Mouse (Mus musculus): ENCODE results near the gene Slc37a1. TPM values are rescaled to one million over a fixed set of nuclear protein-coding genes. Genes with fewer than 3 reads are reported as not detected.
A peak's percentile ranks its signal among the peaks of the same experiment; 100 is the strongest.

The Slc37a1 gene
- polyA plus RNA-seq, 1 experiment from 2014 or later = 12.8 TPM

DNA sequence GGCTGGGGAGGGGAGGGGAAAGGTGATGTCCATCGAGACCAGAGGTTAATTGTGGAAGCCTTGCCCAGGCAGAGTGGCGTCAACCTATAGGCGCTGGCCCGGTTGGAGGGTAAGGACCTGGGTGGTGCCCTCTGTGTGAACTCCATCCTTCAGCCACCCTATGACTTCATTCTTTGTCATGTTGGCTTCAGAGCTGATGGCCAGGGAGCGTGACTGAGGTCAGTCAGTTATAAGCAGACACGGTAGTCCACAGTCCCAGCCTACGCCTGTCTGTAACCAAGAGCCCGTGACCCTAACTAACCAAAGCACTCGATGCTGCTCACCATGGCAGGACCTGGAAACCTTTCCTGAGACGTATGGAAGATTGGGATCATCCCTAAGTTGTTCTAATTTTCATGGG, 26.1 kb downstream of the Slc37a1 start:
- H3K36me3 ChIP-seq (ENCODE audit: control insufficient read depth, insufficient read depth, low read length) = peaks cover 12% of the 10 kb centered on the region
- DNase-seq (no peak), ATAC-seq (ENCODE audit: low FRiP score, low TSS enrichment) (no peak)
- no peak overlapping the region for H3K9ac ChIP-seq (replicated peaks; ENCODE audit: low read length)
- no peaks in the 10 kb centered on the region for H3K9me3 ChIP-seq (ENCODE audit: control insufficient read depth, low read length)
- H3K4me2 ChIP-seq (ENCODE audit: low read length) = no peak overlapping the region
- WGBS = 76% methylated on average over 10 of the region's 10 CpGs
- no peak overlapping the region for H3K4me3 ChIP-seq (replicated peaks; ENCODE audit: low read depth, low read length)
- no peak overlapping the region for H3K27ac ChIP-seq (replicated peaks; ENCODE audit: low read depth, low read length)
- H3K4me1 ChIP-seq (ENCODE audit: control insufficient read depth, insufficient read depth, low read length) = 0 out of 2 replicates have a peak, but pooled peaks cover 2% of the 10 kb centered on the region
- no peaks in the 10 kb centered on the region for H3K27me3 ChIP-seq (ENCODE audit: control insufficient read depth, insufficient read depth, low read length)

DNA sequence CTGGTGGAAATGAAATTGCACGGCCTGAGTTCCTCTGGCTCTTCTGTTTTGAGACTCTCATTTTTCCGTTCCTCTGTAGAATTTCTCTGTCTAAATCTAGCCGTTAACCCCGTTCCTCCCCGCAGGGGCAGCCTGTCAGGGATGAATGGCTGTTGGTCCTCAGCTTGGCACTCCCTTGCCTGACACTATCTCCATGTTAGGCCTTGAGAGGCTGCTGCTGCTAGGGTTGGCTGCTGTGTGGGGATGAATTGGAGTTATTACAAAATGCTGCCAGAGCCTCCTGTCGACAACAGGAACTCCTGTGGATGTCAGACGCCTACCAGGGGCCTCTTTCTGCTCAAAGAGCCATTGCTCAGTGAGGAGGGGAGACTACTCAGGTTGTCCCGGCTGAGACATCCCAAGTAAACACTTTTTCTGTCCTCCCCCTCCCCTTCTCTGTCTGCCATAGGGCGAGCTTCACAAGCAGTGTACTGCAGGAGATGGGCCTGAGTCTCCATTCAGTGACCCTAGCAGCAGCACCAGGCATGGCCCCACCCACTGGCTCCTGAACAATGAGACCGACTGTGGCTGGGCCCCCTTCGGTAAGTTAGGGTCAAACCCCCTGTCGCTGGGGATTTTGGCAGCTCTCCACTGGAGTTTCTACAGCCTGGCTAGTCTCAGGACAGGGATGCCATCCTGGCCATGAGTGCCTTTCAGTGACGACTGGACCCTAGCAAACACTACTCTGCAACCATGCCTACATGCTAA, 28.6 kb downstream of the Slc37a1 start:
- peak; percentile 28 for DNase-seq
- no peak overlapping the region for H3K27ac ChIP-seq (replicated peaks; ENCODE audit: low read depth, low read length)
- no peak overlapping the region for H3K9ac ChIP-seq (replicated peaks; ENCODE audit: low read length)
- H3K4me1 ChIP-seq (ENCODE audit: control insufficient read depth, insufficient read depth, low read length) = 0 out of 2 replicates have a peak, but pooled peaks cover 2% of the 10 kb centered on the region
- no peak for ATAC-seq (ENCODE audit: low FRiP score, low TSS enrichment)
- H3K27me3 ChIP-seq (ENCODE audit: control insufficient read depth, insufficient read depth, low read length) = no peaks in the 10 kb centered on the region
- H3K9me3 ChIP-seq (ENCODE audit: control insufficient read depth, low read length) = no peaks in the 10 kb centered on the region
- no peak overlapping the region for H3K4me2 ChIP-seq (ENCODE audit: low read length)
- H3K4me3 ChIP-seq (replicated peaks; ENCODE audit: low read depth, low read length) = no peak overlapping the region
- WGBS = 22% methylated on average over 13 of the region's 13 CpGs
- H3K36me3 ChIP-seq (ENCODE audit: control insufficient read depth, insufficient read depth, low read length) = peaks cover 12% of the 10 kb centered on the region

DNA sequence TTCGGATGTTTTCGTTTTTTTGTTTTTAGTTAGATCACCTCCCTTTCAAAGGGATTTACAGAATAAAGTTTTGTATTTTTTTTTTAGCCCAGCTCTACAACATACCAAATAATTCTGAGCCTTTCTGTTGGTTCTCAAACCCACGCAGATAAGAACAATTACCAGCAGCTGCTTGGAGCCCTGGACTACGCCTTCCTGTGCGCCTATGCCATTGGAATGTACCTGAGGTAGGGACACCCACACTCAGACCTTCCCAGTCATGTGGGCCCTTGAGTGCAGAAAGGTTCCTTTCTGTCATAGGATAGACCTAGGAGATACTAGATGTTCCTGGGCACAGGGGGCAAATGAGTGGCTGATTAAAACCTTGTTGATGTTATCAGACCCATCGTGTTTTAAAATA, 29.4 kb downstream of the Slc37a1 start:
- Histone ChIP-seq H3K4me3 (replicated peaks; ENCODE audit: low read depth, low read length) (no peak overlapping the region), H3K36me3 (ENCODE audit: control insufficient read depth, insufficient read depth, low read length) (peaks cover 12% of the 10 kb centered on the region), H3K4me2 (ENCODE audit: low read length) (no peak overlapping the region), H3K27ac (replicated peaks; ENCODE audit: low read depth, low read length) (no peak overlapping the region), H3K27me3 (ENCODE audit: control insufficient read depth, insufficient read depth, low read length) (no peaks in the 10 kb centered on the region), H3K4me1 (ENCODE audit: control insufficient read depth, insufficient read depth, low read length) (0 out of 2 replicates have a peak, but pooled peaks cover 2% of the 10 kb centered on the region), H3K9me3 (ENCODE audit: control insufficient read depth, low read length) (no peaks in the 10 kb centered on the region), H3K9ac (replicated peaks; ENCODE audit: low read length) (no peak overlapping the region)
- WGBS = 88% methylated on average over 6 of the region's 6 CpGs
- DNase-seq (no peak), ATAC-seq (ENCODE audit: low FRiP score, low TSS enrichment) (no peak)

DNA sequence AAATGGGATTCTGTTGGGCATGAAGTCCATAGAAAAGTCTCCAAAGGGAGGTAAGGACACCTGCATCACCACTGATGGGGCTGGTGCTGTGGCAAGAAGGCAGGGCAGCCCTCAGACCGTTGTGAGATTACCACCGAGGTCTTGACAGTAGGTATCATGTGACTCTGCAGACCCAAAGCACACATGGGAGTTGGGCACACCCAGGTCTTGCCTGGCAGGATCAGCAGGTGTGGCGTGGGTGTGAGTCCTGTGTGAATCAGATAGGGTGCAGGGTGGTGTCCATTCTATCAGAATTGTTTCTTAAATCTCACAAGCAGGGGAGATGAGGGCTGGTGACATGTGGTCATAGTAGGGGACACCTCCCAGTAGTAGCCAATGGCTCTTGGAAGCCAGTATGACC, 30.4 kb downstream of the Slc37a1 start:
- Histone ChIP-seq H3K27me3 (ENCODE audit: control insufficient read depth, insufficient read depth, low read length) (no peaks in the 10 kb centered on the region), H3K36me3 (ENCODE audit: control insufficient read depth, insufficient read depth, low read length) (peaks cover 12% of the 10 kb centered on the region), H3K27ac (replicated peaks; ENCODE audit: low read depth, low read length) (no peak overlapping the region), H3K4me2 (ENCODE audit: low read length) (no peak overlapping the region), H3K4me3 (replicated peaks; ENCODE audit: low read depth, low read length) (no peak overlapping the region), H3K4me1 (ENCODE audit: control insufficient read depth, insufficient read depth, low read length) (0 out of 2 replicates have a peak, but pooled peaks cover 2% of the 10 kb centered on the region), H3K9me3 (ENCODE audit: control insufficient read depth, low read length) (no peaks in the 10 kb centered on the region), H3K9ac (replicated peaks; ENCODE audit: low read length) (no peak overlapping the region)
- WGBS = 85% methylated on average over 3 of the region's 3 CpGs
- ATAC-seq (ENCODE audit: low FRiP score, low TSS enrichment) (no peak), DNase-seq (no peak)

- no peak overlapping the region for H3K9ac ChIP-seq (replicated peaks; ENCODE audit: low read length)
- H3K27ac ChIP-seq (replicated peaks; ENCODE audit: low read depth, low read length) = no peak overlapping the region
- DNase-seq = no peak
- H3K36me3 ChIP-seq (ENCODE audit: control insufficient read depth, insufficient read depth, low read length) = peaks cover 12% of the 10 kb centered on the region
- H3K4me2 ChIP-seq (ENCODE audit: low read length) = no peak overlapping the region
- H3K4me3 ChIP-seq (replicated peaks; ENCODE audit: low read depth, low read length) = no peak overlapping the region
- H3K9me3 ChIP-seq (ENCODE audit: control insufficient read depth, low read length) = no peaks in the 10 kb centered on the region
- no peaks in the 10 kb centered on the region for H3K27me3 ChIP-seq (ENCODE audit: control insufficient read depth, insufficient read depth, low read length)
- H3K4me1 ChIP-seq (ENCODE audit: control insufficient read depth, insufficient read depth, low read length) = 0 out of 2 replicates have a peak, but pooled peaks cover 2% of the 10 kb centered on the region
- no peak for ATAC-seq (ENCODE audit: low FRiP score, low TSS enrichment)
- WGBS = 43% methylated on average over 22 of the region's 22 CpGs
Measured at GRCm38 (mm10) chr17:31317521-31318272, 31.1 kb downstream of the Slc37a1 start.

DNA sequence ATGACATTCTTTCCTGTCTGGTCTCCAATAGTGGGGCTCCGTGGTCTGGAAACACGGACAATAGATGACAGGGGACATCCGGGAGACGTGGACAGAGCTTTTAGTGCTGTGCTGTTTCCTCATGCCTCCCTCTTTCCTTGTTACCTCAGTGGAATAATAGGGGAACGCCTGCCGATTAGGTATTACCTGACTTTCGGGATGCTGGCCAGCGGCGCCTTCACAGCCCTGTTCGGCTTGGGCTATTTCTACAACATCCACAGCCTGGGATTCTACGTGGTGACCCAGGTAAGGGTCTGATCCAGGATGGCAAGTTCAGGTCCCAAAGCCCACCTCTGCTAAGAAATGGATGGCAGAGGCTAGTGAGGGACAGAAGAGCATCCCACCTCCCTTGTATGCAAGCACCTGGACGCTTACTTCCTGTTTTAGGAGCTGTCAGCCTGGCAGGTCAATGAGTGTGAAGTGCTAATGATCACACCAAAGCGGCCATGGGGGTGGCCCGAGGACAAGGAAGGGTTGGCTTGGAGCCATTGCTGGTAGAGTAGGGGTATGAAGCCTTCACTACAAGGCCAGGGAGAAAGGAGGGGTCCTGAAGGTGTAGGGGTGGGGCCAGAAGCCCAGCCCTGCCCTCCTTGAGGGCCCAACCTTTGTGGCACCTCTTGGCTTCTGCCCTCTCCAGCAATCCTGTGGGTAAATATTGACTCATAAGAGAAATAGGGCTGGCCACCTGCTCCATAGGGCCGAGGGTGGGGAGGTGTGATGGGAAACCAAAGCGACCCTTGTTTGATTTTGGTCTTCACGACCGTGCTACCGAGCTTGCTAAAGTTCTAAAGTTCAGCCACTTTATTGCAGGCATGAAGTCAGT, 32.5 kb downstream of the Slc37a1 start:
- ATAC-seq (ENCODE audit: low FRiP score, low TSS enrichment) (no peak), DNase-seq (no peak)
- Histone ChIP-seq H3K4me2 (ENCODE audit: low read length) (no peak overlapping the region), H3K27ac (replicated peaks; ENCODE audit: low read depth, low read length) (no peak overlapping the region), H3K27me3 (ENCODE audit: control insufficient read depth, insufficient read depth, low read length) (no peaks in the 10 kb centered on the region), H3K9me3 (ENCODE audit: control insufficient read depth, low read length) (no peaks in the 10 kb centered on the region), H3K9ac (replicated peaks; ENCODE audit: low read length) (no peak overlapping the region), H3K36me3 (ENCODE audit: control insufficient read depth, insufficient read depth, low read length) (peaks cover 11% of the 10 kb centered on the region), H3K4me3 (replicated peaks; ENCODE audit: low read depth, low read length) (no peak overlapping the region), H3K4me1 (ENCODE audit: control insufficient read depth, insufficient read depth, low read length) (0 out of 2 replicates have a peak, but pooled peaks cover 2% of the 10 kb centered on the region)
- WGBS = 93% methylated on average over 19 of the region's 19 CpGs

DNA sequence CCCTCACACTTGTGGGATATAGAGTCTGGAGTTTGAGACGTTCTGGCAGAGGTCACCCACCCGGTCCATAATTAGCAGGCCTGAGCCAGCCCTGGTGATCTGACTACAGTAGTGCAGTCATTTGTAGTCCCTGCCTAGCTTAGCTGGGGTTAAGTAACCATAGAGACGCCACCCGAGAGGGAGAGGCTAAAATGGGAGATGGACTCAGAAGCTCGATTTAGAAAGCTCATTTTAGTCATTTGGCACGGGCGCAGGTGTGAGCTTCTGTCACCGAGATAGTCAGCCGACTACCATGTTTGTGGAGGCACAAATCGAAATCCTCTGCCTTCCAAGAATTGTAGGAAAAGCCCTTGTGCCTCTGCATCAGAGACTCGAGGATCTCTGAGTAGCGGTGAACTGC, 34.8 kb downstream of the Slc37a1 start:
- Histone ChIP-seq H3K36me3 (ENCODE audit: control insufficient read depth, insufficient read depth, low read length) (peaks cover 4% of the 10 kb centered on the region; the same call in 1 of the 2 replicates), H3K27me3 (ENCODE audit: control insufficient read depth, insufficient read depth, low read length) (no peaks in the 10 kb centered on the region), H3K9me3 (ENCODE audit: control insufficient read depth, low read length) (no peaks in the 10 kb centered on the region), H3K27ac (replicated peaks; ENCODE audit: low read depth, low read length) (no peak overlapping the region), H3K4me1 (ENCODE audit: control insufficient read depth, insufficient read depth, low read length) (peaks cover 3% of the 10 kb centered on the region; the same call in 1 of the 2 replicates), H3K4me3 (replicated peaks; ENCODE audit: low read depth, low read length) (no peak overlapping the region), H3K4me2 (ENCODE audit: low read length) (no peak overlapping the region), H3K9ac (replicated peaks; ENCODE audit: low read length) (no peak overlapping the region)
- 76% methylated on average over 12 of the region's 12 CpGs for WGBS
- ATAC-seq (ENCODE audit: low FRiP score, low TSS enrichment) = no peak
- no peak for DNase-seq

DNA sequence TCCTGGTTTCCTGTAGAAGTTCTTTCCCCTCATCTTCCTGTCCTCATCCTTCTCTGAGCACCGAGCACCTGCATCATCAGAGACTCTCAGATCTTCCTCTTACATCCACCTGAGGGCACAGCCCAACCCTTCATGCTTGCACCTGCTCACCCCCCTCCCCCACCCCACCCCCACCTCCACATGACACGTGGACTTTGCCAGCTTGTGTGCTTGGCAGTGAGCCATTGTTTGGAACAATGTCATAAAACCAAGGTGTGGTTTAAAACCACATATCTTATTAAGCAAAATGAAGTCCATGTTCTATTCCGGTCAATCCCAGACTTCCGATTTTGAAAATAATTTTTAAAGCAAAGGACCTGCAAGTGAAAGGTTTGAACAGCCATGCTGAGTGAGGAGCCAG, 35.9 kb downstream of the Slc37a1 start:
- no peak overlapping the region for H3K27ac ChIP-seq (replicated peaks; ENCODE audit: low read depth, low read length)
- H3K36me3 ChIP-seq (ENCODE audit: control insufficient read depth, insufficient read depth, low read length) = no peaks in the 10 kb centered on the region; the same call in 1 of the 2 replicates
- 91% methylated on average over 4 of the region's 4 CpGs for WGBS
- no peaks in the 10 kb centered on the region for H3K9me3 ChIP-seq (ENCODE audit: control insufficient read depth, low read length)
- no peak for DNase-seq
- H3K27me3 ChIP-seq (ENCODE audit: control insufficient read depth, insufficient read depth, low read length) = no peaks in the 10 kb centered on the region
- no peak overlapping the region for H3K9ac ChIP-seq (replicated peaks; ENCODE audit: low read length)
- H3K4me2 ChIP-seq (ENCODE audit: low read length) = no peak overlapping the region
- peaks cover 6% of the 10 kb centered on the region; the same call in 1 of the 2 replicates for H3K4me1 ChIP-seq (ENCODE audit: control insufficient read depth, insufficient read depth, low read length)
- no peak for ATAC-seq (ENCODE audit: low FRiP score, low TSS enrichment)
- no peak overlapping the region for H3K4me3 ChIP-seq (replicated peaks; ENCODE audit: low read depth, low read length)
